Mouse (Mus musculus): ENCODE results near the gene Dstyk. TPM values are rescaled to one million over a fixed set of nuclear protein-coding genes. Genes with fewer than 3 reads are reported as not detected.

Gene Dstyk
- polyA plus RNA-seq, 1 experiment: 6.9 TPM

DNA sequence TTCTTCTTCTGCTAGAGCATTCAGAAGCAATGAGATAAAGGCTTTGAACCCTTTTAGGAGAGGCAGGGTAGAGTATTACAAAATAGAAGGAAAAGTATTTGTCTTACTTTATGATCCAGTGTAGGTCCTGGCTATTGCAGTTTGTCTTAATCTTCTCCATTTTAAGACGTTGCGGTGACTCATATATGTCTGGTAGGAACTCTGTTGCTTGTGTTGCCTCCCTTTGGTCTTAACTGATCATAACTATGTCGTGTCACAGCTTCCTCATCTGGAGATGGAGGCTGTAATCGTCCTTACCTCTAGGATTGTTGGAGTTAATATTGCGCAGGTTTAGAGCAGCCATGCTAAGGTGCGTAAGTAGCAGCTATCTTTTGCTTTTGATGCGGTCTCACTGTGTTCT lies 3.3 kb downstream of the Dstyk start:
- H3K27me3 ChIP-seq (ENCODE audit: control insufficient read depth, insufficient read depth, insufficient read length): no peaks in the 10 kb centered on the region
- no peak overlapping the region for H3K4me3 ChIP-seq
- peaks cover 63% of the 10 kb centered on the region for H3K79me2 ChIP-seq (ENCODE audit: control insufficient read depth, insufficient read depth)
- no peak overlapping the region for H3ac ChIP-seq (ENCODE audit: control insufficient read depth, insufficient read length)
- peak overlapping the region; percentile 89 for H3K4me2 ChIP-seq (ENCODE audit: low read depth)
- TF ChIP-seq TCF3 (IDR thresholded peaks at IDR 0.05; ENCODE audit: insufficient read length, low read depth) (no peak), MYOD1 (IDR thresholded peaks at IDR 0.05; ENCODE audit: control insufficient read depth in 1 of 3, insufficient read length in 2 of 3, low read depth in 2 of 3) (no peak), USF1 (IDR thresholded peaks at IDR 0.05; ENCODE audit: low read depth) (no peak), REST (IDR thresholded peaks at IDR 0.05; ENCODE audit: insufficient read depth, insufficient read length) (no peak), CEBPB (IDR thresholded peaks at IDR 0.05; ENCODE audit: insufficient read depth, poor library complexity, severe bottlenecking) (no peak), TCF12 (IDR thresholded peaks at IDR 0.05; ENCODE audit: insufficient read depth, poor library complexity, severe bottlenecking) (no peak), MYOG (IDR thresholded peaks at IDR 0.05; ENCODE audit: control insufficient read depth in 1 of 3, insufficient read depth in 1 of 3, insufficient read length in 2 of 3, low read depth in 2 of 3) (no peak), E2F4 (IDR thresholded peaks at IDR 0.05; ENCODE audit: insufficient read depth) (no peak), POLR2A (IDR thresholded peaks at IDR 0.05; ENCODE audit: insufficient read length, low read depth) (no peak), SRF (IDR thresholded peaks at IDR 0.05; ENCODE audit: control insufficient read depth, insufficient read length, low read depth) (no peak), POLR2AphosphoS2 (IDR thresholded peaks at IDR 0.05; ENCODE audit: insufficient read length, low read depth) (no peak), MAX (IDR thresholded peaks at IDR 0.05; ENCODE audit: low read depth) (no peak)
- H3K36me3 ChIP-seq (ENCODE audit: control insufficient read depth, insufficient read depth): no peaks in the 10 kb centered on the region

DNA sequence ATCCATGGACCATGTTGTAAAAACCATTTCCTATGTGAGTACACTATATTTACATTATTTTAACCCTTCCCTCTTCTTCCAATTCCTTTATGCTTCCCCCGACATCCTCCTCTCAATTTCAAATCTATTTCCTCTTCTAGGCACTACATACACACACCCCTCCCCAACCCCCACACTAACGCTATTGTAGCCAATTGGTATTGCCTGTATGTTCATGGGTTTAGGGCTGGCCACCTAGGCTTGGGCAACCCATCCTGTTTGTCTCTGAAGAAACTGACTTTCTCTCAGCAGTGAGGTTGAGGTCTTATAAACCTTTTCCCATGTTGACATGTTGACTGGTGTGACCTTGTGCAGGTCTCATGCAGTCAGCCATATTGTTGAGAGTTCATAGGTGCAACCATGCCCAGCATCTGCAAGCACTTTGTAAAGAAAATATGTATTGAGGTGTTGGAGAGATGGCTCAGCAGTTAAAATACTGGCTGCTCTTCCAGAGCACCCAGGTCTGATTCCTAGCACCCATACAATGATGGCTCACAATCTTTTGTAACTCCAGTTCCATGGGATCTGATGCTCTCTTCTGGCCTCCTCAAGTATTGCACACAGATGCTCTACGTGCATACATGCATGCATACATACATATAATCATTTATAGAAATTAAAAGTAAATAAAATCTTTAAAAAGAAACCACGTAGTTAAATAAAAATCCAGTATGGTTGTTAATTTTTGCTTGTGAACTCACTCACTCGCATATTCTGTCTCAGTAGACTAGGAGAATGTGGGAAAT lies 5.7 kb downstream of the Dstyk start:
- H3K4me3 ChIP-seq: no peak overlapping the region
- H3ac ChIP-seq (ENCODE audit: control insufficient read depth, insufficient read length): no peak overlapping the region
- TF ChIP-seq TCF3 (IDR thresholded peaks at IDR 0.05; ENCODE audit: insufficient read length, low read depth): no peak
- H3K36me3 ChIP-seq (ENCODE audit: control insufficient read depth, insufficient read depth): peaks cover 4% of the 10 kb centered on the region
- H3K79me2 ChIP-seq (ENCODE audit: control insufficient read depth, insufficient read depth): peaks cover 70% of the 10 kb centered on the region
- H3K4me2 ChIP-seq (ENCODE audit: low read depth): no peak overlapping the region
- H3K27me3 ChIP-seq (ENCODE audit: control insufficient read depth, insufficient read depth, insufficient read length): no peaks in the 10 kb centered on the region

DNA sequence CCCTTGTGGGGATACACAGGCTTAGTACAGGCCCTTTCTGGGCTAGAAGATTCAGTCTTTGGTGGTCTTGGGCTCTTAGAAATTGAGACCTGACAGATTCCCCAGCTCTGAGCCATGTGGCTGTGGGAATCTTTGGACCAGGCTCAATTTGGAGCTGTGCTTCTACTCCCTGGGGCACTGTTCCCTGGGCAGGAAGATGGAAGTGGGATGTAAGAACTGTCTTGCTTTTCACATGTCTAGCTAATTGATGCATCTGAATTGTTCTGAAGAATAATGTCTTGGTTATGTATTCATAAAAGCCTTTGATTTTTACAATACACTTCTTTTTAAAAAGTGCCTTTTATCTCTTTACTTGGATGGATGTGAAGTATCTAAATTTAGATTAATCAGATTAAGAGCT lies 8.2 kb downstream of the Dstyk start:
- TF ChIP-seq USF1 (IDR thresholded peaks at IDR 0.05; ENCODE audit: low read depth) (no peak), TCF12 (IDR thresholded peaks at IDR 0.05; ENCODE audit: insufficient read depth, poor library complexity, severe bottlenecking) (no peak), MYOG (IDR thresholded peaks at IDR 0.05; ENCODE audit: control insufficient read depth in 1 of 3, insufficient read depth in 1 of 3, insufficient read length in 2 of 3, low read depth in 2 of 3) (no peak), POLR2A (IDR thresholded peaks at IDR 0.05; ENCODE audit: insufficient read length, low read depth) (no peak), REST (IDR thresholded peaks at IDR 0.05; ENCODE audit: insufficient read depth, insufficient read length) (no peak), MYOD1 (IDR thresholded peaks at IDR 0.05; ENCODE audit: control insufficient read depth in 1 of 3, insufficient read length in 2 of 3, low read depth in 2 of 3) (no peak), TCF3 (IDR thresholded peaks at IDR 0.05; ENCODE audit: insufficient read length, low read depth) (no peak), E2F4 (IDR thresholded peaks at IDR 0.05; ENCODE audit: insufficient read depth) (no peak), MAX (IDR thresholded peaks at IDR 0.05; ENCODE audit: low read depth) (no peak), POLR2AphosphoS2 (IDR thresholded peaks at IDR 0.05; ENCODE audit: insufficient read length, low read depth) (no peak)
- Histone ChIP-seq H3K36me3 (ENCODE audit: control insufficient read depth, insufficient read depth) (peaks cover 4% of the 10 kb centered on the region), H3K4me3 (no peak overlapping the region), H3K4me2 (ENCODE audit: low read depth) (no peak overlapping the region), H3K79me2 (ENCODE audit: control insufficient read depth, insufficient read depth) (peaks cover 66% of the 10 kb centered on the region), H3K27me3 (ENCODE audit: control insufficient read depth, insufficient read depth, insufficient read length) (no peaks in the 10 kb centered on the region), H3ac (ENCODE audit: control insufficient read depth, insufficient read length) (no peak overlapping the region)

DNA sequence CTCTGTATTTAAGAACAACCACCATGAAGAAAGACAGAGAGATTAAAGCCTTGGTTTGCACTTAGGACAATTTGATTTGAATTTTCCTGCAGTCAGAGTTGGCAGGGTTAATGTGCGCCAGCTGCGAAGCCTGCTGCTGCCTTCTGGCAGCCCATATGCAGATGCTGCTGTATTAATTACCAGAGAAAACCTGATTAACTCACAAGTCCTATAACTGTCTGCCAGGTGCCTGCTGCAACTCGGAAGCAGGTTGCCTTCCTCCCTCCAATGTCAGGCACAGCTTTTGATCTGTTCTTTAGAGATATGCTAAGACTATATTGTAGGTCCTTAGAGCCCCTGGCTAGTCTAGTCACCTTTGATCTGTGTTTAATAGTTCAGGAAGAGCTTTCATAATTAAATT lies 13.5 kb downstream of the Dstyk start:
- Histone ChIP-seq H3ac (ENCODE audit: control insufficient read depth, insufficient read length) (no peak overlapping the region), H3K4me3 (no peak overlapping the region), H3K27me3 (ENCODE audit: control insufficient read depth, insufficient read depth, insufficient read length) (no peaks in the 10 kb centered on the region), H3K36me3 (ENCODE audit: control insufficient read depth, insufficient read depth) (peaks cover 11% of the 10 kb centered on the region), H3K79me2 (ENCODE audit: control insufficient read depth, insufficient read depth) (peaks cover 34% of the 10 kb centered on the region), H3K4me2 (ENCODE audit: low read depth) (no peak overlapping the region)
- TF ChIP-seq SRF (IDR thresholded peaks at IDR 0.05; ENCODE audit: control insufficient read depth, insufficient read length, low read depth) (no peak), POLR2AphosphoS2 (IDR thresholded peaks at IDR 0.05; ENCODE audit: insufficient read length, low read depth) (no peak), TCF3 (IDR thresholded peaks at IDR 0.05; ENCODE audit: insufficient read length, low read depth) (no peak), USF1 (IDR thresholded peaks at IDR 0.05; ENCODE audit: low read depth) (no peak), REST (IDR thresholded peaks at IDR 0.05; ENCODE audit: insufficient read depth, insufficient read length) (no peak)

DNA sequence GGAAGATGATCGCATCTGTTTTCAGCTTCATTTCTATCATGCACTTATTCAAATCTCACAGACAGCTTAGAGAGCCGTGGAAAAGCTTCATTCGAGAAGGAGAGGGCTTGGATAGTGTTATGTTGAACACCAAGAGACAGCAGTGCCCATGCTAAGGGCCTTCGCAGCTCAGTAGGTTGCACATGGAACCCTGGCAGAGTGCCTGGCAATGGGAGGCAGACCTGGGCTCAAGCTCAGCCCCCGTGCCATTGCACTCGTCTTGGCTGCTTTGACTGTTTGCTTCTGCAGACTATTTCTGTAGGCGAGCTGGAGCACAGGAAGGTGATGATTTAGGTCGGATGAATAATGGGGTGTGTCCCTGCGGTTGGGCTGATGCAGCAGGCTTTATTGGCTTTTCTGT lies 14.4 kb downstream of the Dstyk start:
- Histone ChIP-seq H3K4me3 (no peak overlapping the region), H3ac (ENCODE audit: control insufficient read depth, insufficient read length) (no peak overlapping the region), H3K36me3 (ENCODE audit: control insufficient read depth, insufficient read depth) (peaks cover 11% of the 10 kb centered on the region), H3K4me2 (ENCODE audit: low read depth) (peak overlapping the region; percentile 58), H3K79me2 (ENCODE audit: control insufficient read depth, insufficient read depth) (peaks cover 28% of the 10 kb centered on the region), H3K27me3 (ENCODE audit: control insufficient read depth, insufficient read depth, insufficient read length) (no peaks in the 10 kb centered on the region)
- TF ChIP-seq MYOD1 (IDR thresholded peaks at IDR 0.05; ENCODE audit: control insufficient read depth in 1 of 3, insufficient read length in 2 of 3, low read depth in 2 of 3): peak in 1 of 3 experiments; percentile 1
- no peak for TF ChIP-seq MAX (IDR thresholded peaks at IDR 0.05; ENCODE audit: low read depth)
- TF ChIP-seq POLR2AphosphoS2 (IDR thresholded peaks at IDR 0.05; ENCODE audit: insufficient read length, low read depth): no peak
- no peak for TF ChIP-seq TCF3 (IDR thresholded peaks at IDR 0.05; ENCODE audit: insufficient read length, low read depth)

All from myocyte (in vitro differentiated cells).